Mouse (Mus musculus): ENCODE data around the gene Duox1.

GRCm38 (mm10) chr2:122370101-122370750 is 54.8 kb downstream of the Duox1 start:
- no peak for TF ChIP-seq CTCF (IDR thresholded peaks at IDR 0.05; ENCODE audit: borderline replicate concordance, extremely low read depth, insufficient read depth, insufficient read length)
- no peak for TF ChIP-seq POLR2A (IDR thresholded peaks at IDR 0.05; ENCODE audit: borderline replicate concordance, extremely low read depth, insufficient read depth, insufficient read length, poor library complexity, severe bottlenecking)
